Mouse (Mus musculus) c-Kit-negative CD71-positive TER-119-positive erythroid progenitor cells, embryonic 14.5 days (primary cell): ENCODE data around the gene Zfp462.
"Not testable (repeated sequence)": the region's sequence is repeated elsewhere in the genome, so short reads cannot be mapped to it uniquely, and the experiment has no call there.

Experiments
- DNase-seq: peaks from one replicate; pipeline ENCODE4 v3.0.0-alpha.2; 2013; ENCODE audit warnings: low read depth, low spot score

The Zfp462 gene

GRCm38 (mm10) chr4:54944921-54945430 lies at the start of gene Zfp462:
Gene Zfp462, plus strand, starts transcription at chr4:54945048.
- no peak for DNase-seq

- no peak for DNase-seq
These were observed 48.8 kb upstream of the Zfp462 start for GRCm38 (mm10) chr4:54896017-54896416.

GRCm38 (mm10) chr4:54904641-54905040 lies 40.2 kb upstream of the Zfp462 start:
- no peak for DNase-seq

- no peak for DNase-seq
These were observed 39.4 kb upstream of the Zfp462 start for GRCm38 (mm10) chr4:54905399-54905953.

- DNase-seq, result no peak
These were observed 34.5 kb upstream of the Zfp462 start for GRCm38 (mm10) chr4:54910300-54910699.

- DNase-seq, result no peak
These were observed 26.6 kb upstream of the Zfp462 start for GRCm38 (mm10) chr4:54918276-54918675.

GRCm38 (mm10) chr4:54923386-54923785 lies 21.5 kb upstream of the Zfp462 start:
- no peak for DNase-seq

GRCm38 (mm10) chr4:54924306-54924705 lies 20.5 kb upstream of the Zfp462 start:
- DNase-seq, result no peak

- DNase-seq, result not testable (repeated sequence)
These were observed 18.4 kb upstream of the Zfp462 start for GRCm38 (mm10) chr4:54926456-54926855.

- not testable (repeated sequence) for DNase-seq
These were observed 17.4 kb upstream of the Zfp462 start for GRCm38 (mm10) chr4:54927321-54928062.

GRCm38 (mm10) chr4:54929686-54930085 lies 15.2 kb upstream of the Zfp462 start:
- no peak for DNase-seq

GRCm38 (mm10) chr4:54932668-54933067 lies 12.2 kb upstream of the Zfp462 start:
- DNase-seq, result no peak

GRCm38 (mm10) chr4:54937161-54937560 lies 7.7 kb upstream of the Zfp462 start:
- DNase-seq, result no peak

GRCm38 (mm10) chr4:54945603-54946445 lies 976 bp downstream of the Zfp462 start:
- no peak for DNase-seq

GRCm38 (mm10) chr4:54946662-54947055 lies 1.8 kb downstream of the Zfp462 start:
- no peak for DNase-seq

- no peak for DNase-seq
These were observed 2.5 kb downstream of the Zfp462 start for GRCm38 (mm10) chr4:54947056-54947990.

GRCm38 (mm10) chr4:54947991-54948615 lies 3.3 kb downstream of the Zfp462 start:
- no peak for DNase-seq

- DNase-seq, result no peak
These were observed 4.0 kb downstream of the Zfp462 start for GRCm38 (mm10) chr4:54948616-54949560.

- DNase-seq, result no peak
These were observed 4.7 kb downstream of the Zfp462 start for GRCm38 (mm10) chr4:54949561-54949940.

- no peak for DNase-seq
These were observed 5.3 kb downstream of the Zfp462 start for GRCm38 (mm10) chr4:54950136-54950535.
